Mouse (Mus musculus): ENCODE results near the gene Btd.

Gene Btd

DNA sequence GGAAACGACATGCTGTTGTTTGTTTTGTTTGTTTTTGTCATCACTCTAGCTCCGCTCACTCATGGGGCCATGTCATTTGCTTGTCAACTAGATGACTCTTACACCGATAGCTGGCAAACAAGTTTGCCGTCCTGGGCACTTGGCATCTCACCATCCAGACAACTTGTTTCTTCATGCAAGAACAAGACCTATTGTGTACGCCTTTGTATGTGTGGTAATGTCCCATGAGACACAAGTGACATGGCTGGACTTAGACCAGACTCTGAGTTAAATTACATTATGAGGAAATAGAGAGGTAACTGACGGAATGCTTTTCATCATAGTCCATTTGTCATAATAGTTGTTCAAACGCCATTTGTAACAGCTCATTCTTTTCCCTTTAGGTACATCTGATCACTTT, 5.1 kb downstream of the Btd start:
- DNase-seq (ENCODE audit: low read depth, low spot score): no peak

GRCm38 (mm10) chr14:31647991-31648390, 7.2 kb downstream of the Btd start:
- DNase-seq (ENCODE audit: low read depth, low spot score): no peak

DNA sequence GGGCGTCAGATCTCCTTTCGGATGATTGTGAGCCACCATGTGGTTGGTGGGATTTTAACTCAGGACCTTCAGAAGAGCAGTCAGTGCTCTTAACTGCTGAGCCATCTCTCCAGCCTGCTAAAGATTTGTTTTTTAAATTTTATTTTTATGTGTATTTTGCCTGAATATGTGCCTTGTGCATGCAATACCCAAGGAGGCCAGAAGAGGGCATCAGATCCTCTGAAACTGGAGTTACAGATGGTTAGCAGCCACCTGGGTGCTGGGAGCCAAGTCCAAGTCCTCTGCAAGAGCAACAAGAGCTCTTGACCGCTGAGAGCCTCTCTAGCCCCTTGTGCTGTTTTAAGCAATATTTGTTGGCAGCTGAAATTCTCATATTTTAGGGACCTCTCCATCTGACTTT, 9.5 kb downstream of the Btd start:
- DNase-seq (ENCODE audit: low read depth, low spot score): peak; percentile 41

DNA sequence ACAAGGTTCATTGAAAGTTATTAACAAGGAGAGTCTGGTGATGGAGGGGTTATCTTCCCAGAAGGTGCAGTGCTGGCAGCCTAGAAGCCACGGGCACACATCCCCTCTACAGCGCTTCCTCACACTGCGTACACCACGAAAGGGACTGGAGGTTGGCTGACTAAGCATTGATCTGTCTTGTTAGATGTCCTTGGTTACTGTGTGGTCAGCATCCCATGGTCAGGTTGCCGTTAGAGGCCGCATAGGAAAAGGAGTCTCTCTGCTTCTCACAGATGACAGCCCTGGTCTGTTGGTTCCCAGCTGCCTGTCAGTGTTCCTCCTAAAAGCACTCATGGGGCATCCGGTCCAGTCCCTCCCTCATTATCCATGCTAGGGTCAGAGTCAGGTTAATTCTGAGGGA, 10.4 kb downstream of the Btd start:
- no peak for DNase-seq (ENCODE audit: low read depth, low spot score)

DNA sequence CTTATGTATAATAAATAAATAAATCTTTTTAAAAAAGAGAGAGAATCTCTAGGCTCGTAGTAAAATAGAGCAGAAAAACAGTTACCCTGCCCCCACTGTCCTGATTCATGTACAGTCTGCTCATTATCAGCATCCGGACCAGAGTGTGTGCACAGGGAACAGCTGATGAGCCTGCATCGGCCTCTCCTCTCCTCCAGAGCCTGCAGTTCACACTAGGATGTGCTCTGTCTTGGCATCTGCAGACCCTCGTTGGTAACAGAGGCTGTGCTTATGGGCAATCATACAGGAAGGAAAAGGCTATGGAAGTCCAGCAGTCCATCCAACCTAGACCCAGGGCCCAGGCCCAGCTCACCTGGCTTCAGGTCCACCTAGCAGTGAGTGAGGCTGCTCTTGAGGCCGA, 11.3 kb downstream of the Btd start:
- DNase-seq (ENCODE audit: low read depth, low spot score): no peak

DNA sequence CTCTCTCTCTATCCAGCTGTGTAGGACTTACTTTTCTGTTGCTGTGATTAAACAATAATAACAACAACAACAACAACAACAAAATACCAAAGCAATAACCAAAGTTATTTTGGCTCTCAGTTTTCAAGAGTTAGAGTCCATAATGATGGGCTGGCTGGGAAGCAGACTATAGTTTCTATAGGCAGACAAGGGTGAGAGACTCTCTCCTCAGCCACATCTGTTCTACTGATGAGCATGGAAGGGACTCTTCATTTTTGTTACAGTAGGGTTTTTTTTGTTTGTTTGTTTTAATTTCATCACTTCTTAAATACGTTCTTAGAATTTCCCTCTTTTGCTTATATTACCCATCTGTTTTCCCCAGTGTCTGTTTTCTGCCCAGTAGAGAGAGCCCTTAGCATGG, 11.8 kb downstream of the Btd start:
- no peak for DNase-seq (ENCODE audit: low read depth, low spot score)

GRCm38 (mm10) chr14:31653101-31653875, 12.5 kb downstream of the Btd start:
- DNase-seq (ENCODE audit: low read depth, low spot score): no peak

DNA sequence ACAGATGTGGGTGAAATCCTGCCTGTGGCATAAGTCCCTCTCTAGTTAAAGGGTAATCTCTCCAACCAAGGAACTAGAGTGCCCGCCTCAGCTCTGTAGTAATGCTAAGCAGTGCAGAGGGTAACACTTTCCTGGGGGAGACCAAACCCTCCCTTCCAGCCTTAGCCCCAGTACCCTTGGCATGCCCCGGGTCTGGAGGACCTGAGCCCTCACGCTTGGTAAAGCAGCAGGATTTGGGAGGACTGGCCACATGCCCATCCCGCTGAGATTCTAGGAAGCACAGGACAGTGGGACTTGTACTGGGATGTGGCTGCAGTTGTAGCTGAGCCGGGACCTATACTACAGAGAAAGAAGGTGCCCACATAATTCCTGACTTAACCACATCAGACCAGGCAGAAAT, 14.0 kb downstream of the Btd start:
- DNase-seq (ENCODE audit: low read depth, low spot score): no peak

- no peak for DNase-seq (ENCODE audit: low read depth, low spot score)
Measured at GRCm38 (mm10) chr14:31655406-31655805, 14.6 kb downstream of the Btd start.

- no peak for DNase-seq (ENCODE audit: low read depth, low spot score)
Measured at GRCm38 (mm10) chr14:31656386-31656785, 15.6 kb downstream of the Btd start.

DNA sequence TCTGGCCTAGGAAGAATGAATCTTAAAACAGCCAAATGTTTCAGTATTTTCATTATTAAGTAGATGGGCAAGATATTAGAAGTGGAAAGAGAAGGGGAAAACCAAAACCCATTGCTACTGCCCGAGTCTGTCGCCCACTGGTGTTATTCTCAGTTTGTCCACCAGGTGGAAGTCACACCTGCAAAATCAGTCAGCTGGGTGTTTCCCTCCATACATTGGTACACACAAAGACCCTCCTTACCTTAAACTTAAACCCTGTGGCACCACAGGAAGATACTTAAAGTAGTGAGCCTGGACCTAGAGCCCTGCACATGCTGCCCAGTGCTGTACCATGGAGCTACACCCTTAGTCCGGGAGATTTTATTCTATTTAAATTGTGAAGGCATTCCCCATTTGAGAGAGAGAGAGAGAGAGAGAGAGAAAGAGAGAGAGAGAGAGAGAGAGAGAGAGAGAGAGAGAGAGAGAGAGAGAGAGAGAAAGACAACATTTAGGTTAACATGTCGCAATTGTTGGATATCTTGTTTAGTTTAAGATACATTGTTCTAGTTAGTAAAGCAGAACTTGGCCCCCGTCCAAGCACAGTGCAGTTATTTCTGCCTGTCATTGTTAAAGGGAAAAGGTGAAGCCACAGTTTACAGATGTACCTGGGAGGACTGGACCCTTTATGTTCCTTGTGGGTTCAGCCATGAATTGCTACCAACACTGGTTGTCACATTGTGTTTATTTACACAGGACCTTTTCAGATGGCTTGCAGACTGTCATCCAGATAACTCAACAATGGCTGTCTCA, 16.2 kb downstream of the Btd start:
- DNase-seq (ENCODE audit: low read depth, low spot score): peak; percentile 74

GRCm38 (mm10) chr14:31658126-31658680, 17.4 kb downstream of the Btd start:
- DNase-seq (ENCODE audit: low read depth, low spot score): no peak

- no peak for DNase-seq (ENCODE audit: low read depth, low spot score)
Measured at GRCm38 (mm10) chr14:31659501-31660181, 18.8 kb downstream of the Btd start.

DNA sequence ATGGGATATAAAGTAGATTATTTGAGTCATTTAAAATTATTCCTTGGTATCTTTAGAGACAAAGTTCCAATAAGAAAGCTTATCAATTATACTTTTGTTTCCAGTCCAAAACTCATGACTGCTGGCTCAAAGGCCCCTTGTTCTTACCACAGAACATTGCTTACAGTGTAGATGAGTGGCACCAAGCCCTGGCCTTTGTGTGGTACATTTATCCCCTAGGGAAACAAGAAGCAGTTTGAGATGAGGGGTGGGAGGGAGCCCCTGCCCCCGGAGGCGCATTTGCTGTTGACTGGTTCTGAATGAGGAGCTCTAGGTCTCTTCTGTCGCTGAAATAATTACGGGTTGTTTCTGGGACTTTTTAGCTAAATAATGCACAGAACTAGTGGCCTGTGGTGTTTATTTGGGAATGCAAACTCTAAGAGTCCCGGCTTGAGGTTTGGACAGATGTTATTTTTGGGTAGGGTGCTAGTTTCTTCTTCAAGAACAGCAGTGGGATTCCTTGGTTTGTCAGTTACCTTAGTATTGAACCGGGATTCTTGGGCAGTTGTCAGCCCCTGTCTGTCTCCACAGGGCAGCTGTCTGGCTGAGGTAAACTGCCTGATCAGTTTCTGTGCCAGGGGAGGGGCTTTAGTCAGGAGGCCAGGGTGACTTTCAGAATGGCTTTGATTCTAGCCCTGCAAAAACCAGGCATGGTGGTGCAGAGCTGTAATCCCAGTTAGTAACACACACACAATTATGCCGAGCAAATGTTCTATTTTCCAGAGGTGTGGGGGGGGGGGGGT, 19.7 kb downstream of the Btd start:
- no peak for DNase-seq (ENCODE audit: low read depth, low spot score)

DNA sequence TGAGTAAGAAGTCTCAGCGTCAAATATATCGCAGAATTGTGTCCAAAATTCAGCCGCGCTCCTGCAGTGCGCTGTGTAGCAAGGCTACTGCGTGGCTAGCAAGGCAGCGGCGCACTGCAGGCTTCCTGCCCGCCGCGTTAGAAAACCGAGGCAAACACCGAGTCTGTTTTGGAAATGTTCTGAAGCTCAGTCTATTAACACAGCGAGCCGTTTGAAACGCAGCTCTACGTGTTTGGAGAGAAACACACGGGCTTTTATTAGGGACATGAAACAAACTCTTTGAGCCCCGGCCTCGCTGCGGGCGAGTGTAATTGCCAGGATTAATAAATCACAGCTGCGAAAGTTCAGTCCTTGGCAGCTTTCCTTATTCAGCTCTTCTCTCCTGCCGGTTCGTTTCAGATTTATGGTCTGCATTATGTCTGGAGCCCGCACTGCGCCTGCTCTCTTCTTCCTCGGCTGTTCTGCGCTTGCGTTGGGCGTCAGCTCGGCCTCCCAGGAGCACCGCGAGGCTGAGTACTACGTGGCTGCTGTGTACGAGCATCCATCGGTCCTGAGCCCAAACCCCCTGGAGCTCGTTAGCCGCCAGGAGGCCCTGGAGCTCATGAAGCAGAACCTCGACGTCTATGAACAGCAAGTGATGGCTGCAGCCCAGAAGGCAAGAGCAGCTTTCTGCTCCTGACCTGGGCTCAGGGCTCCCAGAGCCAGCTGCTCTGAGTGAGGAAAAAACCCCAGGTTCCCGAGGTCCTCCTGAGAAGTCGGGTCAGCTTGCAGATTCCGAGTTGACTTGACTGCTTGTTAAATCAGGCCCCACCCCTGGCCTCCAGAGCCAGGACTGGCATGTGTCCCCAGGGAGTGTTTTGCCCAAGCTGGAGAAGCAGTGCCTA, 21.1 kb downstream of the Btd start:
- DNase-seq (ENCODE audit: low read depth, low spot score): peak; percentile 80

DNA sequence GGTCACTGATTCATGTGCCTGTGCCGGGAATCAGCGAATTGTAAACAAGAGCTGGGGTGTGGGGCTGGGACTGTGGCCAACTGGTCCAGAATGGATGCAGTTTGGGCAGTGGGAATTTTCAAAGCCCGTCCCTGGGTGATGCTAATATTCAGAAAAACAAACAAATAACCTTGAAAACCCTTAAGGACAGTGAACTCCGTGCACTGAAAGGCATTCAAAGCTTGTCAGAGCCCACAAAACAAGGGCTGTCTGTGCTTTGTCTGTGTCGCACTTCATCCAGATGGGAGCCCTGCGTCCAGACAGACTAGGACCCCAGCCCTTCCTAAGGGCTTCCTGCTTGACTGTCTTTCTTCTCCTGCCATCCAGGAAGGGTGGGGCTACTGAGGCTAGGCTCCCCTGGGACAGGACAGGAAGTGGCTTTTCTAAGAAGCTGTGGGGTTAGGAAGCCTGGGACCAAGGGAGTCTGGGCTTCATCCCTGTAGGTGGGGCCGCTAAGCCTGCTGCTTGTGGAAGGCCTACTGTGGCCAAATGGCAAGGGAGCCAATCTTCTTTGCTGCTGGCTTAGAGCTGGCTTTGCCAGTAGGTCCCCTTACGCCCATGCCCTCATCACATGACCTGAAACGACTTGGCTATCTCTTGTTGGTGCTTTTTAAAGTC, 21.9 kb downstream of the Btd start:
- peak; percentile 67 for DNase-seq (ENCODE audit: low read depth, low spot score)

- no peak for DNase-seq (ENCODE audit: low read depth, low spot score)
Measured at GRCm38 (mm10) chr14:31663376-31664099, 22.7 kb downstream of the Btd start.

- no peak for DNase-seq (ENCODE audit: low read depth, low spot score)
Measured at GRCm38 (mm10) chr14:31664100-31664902, 23.5 kb downstream of the Btd start.
